Mouse (Mus musculus) midbrain, embryonic 16.5 days (tissue): ENCODE data around the gene Afap1. TPM values are rescaled to one million over a fixed set of nuclear protein-coding genes. Genes with fewer than 3 reads are reported as not detected.
A peak's percentile ranks its signal among the peaks of the same experiment; 100 is the strongest.

ENCODE experiments used
- ATAC-seq: fragments of 200-750 bp; cut with Nextera tagmentation; 2 replicates; pipeline ENCODE4 v1.8.0; 2017; ENCODE audit warnings: moderate TSS enrichment
- H3K27ac ChIP-seq: fragments of 300-500 bp; sonication (generic); 2 replicates; pipeline ENCODE4 v1.5.1; 2014; ENCODE audit warnings: mild to moderate bottlenecking, low read length, mixed read lengths
- H3K27me3 ChIP-seq: fragments of 300-500 bp; sonication (generic); 2 replicates; pipeline ENCODE4 v1.6.1; 2014; ENCODE audit warnings: low read depth, low read length, mixed read lengths; ENCODE audit not compliant: control insufficient read depth, insufficient read depth
- H3K36me3 ChIP-seq: fragments of 300-500 bp; sonication (generic); 2 replicates; pipeline ENCODE4 v1.6.1; 2014; ENCODE audit warnings: mild to moderate bottlenecking, low read length, moderate library complexity, mixed read lengths; ENCODE audit not compliant: control insufficient read depth, insufficient read depth
- H3K4me1 ChIP-seq: fragments of 300-500 bp; sonication (generic); 2 replicates; pipeline ENCODE4 v1.6.1; 2014; ENCODE audit warnings: mild to moderate bottlenecking, low read length, mixed read lengths; ENCODE audit not compliant: control insufficient read depth, insufficient read depth
- H3K4me2 ChIP-seq: fragments of 300-500 bp; sonication (generic); 2 replicates; pipeline ENCODE4 v1.6.1; 2014; ENCODE audit warnings: mild to moderate bottlenecking, low read length, mixed read lengths
- H3K4me3 ChIP-seq: fragments of 300-500 bp; sonication (generic); 2 replicates; pipeline ENCODE4 v1.5.1; 2014; ENCODE audit warnings: low read depth, mild to moderate bottlenecking, low read length, moderate library complexity, mixed read lengths
- H3K9ac ChIP-seq: fragments of 300-500 bp; sonication (generic); 2 replicates; pipeline ENCODE4 v1.6.1; 2014; ENCODE audit warnings: low read depth, low read length, mixed read lengths
- H3K9me3 ChIP-seq: fragments of 300-500 bp; sonication (generic); replicated peaks from 2 replicates; pipeline ENCODE4 v1.6.1; 2014; ENCODE audit warnings: mild to moderate bottlenecking, low read length, mixed read lengths; ENCODE audit not compliant: control insufficient read depth, poor library complexity, severe bottlenecking
- whole genome bisulfite sequencing: fragments of 180-500 bp; shearing (Covaris S2); extraction: QIAGEN DNeasy Blood & Tissue Kit; methylation state at CpG from one replicate; pipeline ENCODE4 v1.1.7; 2014; 5-methylcytosine and 5-hydroxymethylcytosine counted together
- polyA plus RNA-seq: library from polyadenylated mRNA; unstranded; fragments of >200 nt; fragmentation: Nextera tagmentation; extraction: Ambion mirVana; gene quantifications from 2 replicates; pipeline ENCODE4 v1.2.1, GENCODE M21; 2015

The Afap1 gene
- polyA plus RNA-seq, 1 experiment from 2014 or later, result 61.2 TPM

DNA sequence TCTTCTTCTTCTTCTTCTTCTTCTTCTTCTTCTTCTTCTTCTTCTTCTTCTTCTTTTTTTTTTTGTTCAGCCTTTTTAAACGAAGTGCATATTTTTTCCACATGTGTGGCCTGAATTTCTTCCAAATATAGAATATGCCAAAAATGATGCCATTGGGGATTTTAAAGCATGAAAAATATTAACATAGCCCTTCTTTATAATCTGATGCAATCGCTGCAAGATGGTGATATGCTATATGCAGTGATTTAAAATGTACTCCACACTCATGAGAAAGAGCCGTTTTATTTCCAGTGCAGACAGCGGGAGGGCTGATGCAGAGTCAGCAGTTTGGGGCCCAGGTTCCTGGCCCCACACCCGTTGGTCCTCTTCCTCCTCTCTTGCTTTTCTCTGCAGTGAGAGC is 55.9 kb downstream of the Afap1 start:
- Histone ChIP-seq H3K4me3 (no peak overlapping the region), H3K27ac (no peak overlapping the region), H3K4me2 (no peak overlapping the region), H3K36me3 (peaks cover 33% of the 10 kb centered on the region), H3K27me3 (no peaks in the 10 kb centered on the region), H3K9me3 (no peaks in the 10 kb centered on the region), H3K9ac (no peak overlapping the region), H3K4me1 (no peaks in the 10 kb centered on the region)
- ATAC-seq, result no peak
- 83% methylated on average over 5 of the region's 5 CpGs for WGBS

DNA sequence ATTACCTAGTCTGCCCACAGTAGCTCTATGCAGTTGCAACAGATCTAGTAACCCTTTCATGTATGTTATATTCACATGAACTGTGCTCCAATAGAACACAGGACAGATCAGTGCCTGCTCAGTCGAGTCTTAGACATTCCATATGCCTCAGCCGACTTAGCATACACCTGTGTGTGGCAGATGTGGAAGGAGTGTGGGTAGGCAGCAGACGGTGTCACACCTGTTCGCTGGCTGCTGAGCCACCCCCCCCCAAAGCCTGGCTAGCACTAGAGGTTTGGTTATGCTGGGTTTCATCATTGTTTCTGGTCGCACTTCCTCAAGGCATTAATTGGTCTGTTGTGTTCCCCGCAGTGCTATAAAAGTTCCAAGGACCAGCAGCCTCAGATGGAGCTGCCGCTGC is 57.4 kb downstream of the Afap1 start:
- H3K4me1 ChIP-seq, result no peaks in the 10 kb centered on the region
- H3K4me3 ChIP-seq, result no peak overlapping the region
- ATAC-seq, result no peak
- peaks cover 35% of the 10 kb centered on the region for H3K36me3 ChIP-seq
- H3K9me3 ChIP-seq, result no peaks in the 10 kb centered on the region
- H3K27me3 ChIP-seq, result no peaks in the 10 kb centered on the region
- H3K27ac ChIP-seq, result no peak overlapping the region
- 91% methylated on average over 7 of the region's 7 CpGs for WGBS
- no peak overlapping the region for H3K9ac ChIP-seq
- H3K4me2 ChIP-seq, result no peak overlapping the region

DNA sequence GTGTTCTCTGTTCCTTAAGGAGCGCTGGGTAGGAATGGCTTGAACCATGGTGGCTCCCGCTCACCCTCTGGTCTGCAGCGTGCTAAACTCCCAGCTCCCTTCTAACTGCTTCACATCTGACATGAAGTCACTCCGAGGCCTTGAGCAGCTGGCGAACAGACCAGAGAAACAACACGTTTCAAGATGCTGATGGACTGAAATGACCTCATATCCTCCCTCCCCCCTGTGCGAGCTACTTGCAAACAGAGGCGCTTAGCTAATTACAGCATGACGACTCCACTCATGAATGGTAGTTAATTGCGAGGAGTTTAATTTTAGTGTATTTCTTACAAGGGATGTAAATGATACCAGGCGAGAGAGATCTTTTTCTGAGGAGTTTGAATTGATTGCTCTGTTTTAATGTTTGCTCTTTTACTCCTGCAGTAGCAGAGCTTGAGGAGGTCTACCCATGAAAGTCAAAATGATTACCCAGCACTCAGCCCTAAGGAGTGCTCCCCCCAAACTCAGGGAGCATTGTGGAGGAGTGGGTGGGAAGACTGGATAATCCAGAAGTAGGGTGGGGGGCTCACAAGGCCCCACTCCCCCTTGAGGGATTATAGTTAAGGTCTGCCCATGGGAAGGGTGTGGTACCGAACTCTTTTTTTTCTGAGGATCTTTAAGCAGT is 61.1 kb downstream of the Afap1 start:
- Histone ChIP-seq H3K27ac (no peak overlapping the region), H3K36me3 (peaks cover 29% of the 10 kb centered on the region), H3K4me2 (no peak overlapping the region), H3K9me3 (no peaks in the 10 kb centered on the region), H3K9ac (no peak overlapping the region), H3K4me1 (no peaks in the 10 kb centered on the region), H3K27me3 (no peaks in the 10 kb centered on the region), H3K4me3 (no peak overlapping the region)
- WGBS, result 70% methylated on average over 12 of the region's 12 CpGs
- no peak for ATAC-seq

DNA sequence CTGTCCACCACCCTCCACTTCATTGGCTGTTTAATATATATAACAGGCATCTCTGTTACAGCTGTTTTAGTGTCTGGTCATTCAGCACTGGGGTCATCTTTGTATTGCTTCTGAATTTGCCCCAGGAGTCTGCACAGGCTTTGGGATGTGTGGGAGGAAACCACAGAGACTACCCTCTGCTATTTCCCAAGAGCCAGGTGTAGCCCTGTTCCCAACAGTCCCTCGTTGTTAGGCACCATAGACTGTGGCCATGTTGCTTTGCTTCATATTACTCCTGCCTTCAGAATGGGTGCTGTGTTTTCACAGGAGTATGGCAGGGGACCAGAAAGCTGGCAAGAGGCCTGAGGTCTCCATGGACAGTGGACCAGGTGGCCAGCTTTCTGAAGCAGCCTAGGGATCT is 63.1 kb downstream of the Afap1 start:
- H3K36me3 ChIP-seq, result peaks cover 17% of the 10 kb centered on the region
- H3K27me3 ChIP-seq, result no peaks in the 10 kb centered on the region
- no peak overlapping the region for H3K9ac ChIP-seq
- no peaks in the 10 kb centered on the region for H3K4me1 ChIP-seq
- H3K4me2 ChIP-seq, result no peak overlapping the region
- H3K27ac ChIP-seq, result no peak overlapping the region
- no peak for ATAC-seq
- no peaks in the 10 kb centered on the region for H3K9me3 ChIP-seq
- no peak overlapping the region for H3K4me3 ChIP-seq
- 94% methylated on average over 1 of the region's 1 CpGs for WGBS

DNA sequence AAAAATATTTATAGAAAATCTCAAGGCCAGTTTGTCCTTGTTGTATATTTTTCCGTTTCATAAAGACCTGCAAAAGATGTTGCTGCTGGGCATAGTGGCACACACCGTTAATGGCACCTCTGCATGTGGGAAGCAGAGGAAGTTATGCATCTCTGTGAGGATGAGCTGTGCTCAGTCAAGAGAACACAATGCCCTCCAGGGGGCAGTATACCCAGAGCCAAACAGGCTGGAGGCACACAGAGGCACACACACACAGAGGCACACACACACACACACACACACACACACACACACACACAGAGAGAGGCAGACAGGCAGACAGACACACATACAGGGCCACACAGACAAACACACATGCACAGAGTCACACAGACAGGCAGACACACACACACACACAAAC is 65.6 kb downstream of the Afap1 start:
- Histone ChIP-seq H3K9ac (no peak overlapping the region), H3K27ac (no peak overlapping the region), H3K36me3 (peaks cover 7% of the 10 kb centered on the region), H3K4me1 (no peaks in the 10 kb centered on the region), H3K4me3 (no peak overlapping the region), H3K9me3 (no peaks in the 10 kb centered on the region), H3K4me2 (no peak overlapping the region), H3K27me3 (no peaks in the 10 kb centered on the region)
- ATAC-seq, result no peak
- WGBS, result 74% methylated on average over 2 of the region's 2 CpGs

DNA sequence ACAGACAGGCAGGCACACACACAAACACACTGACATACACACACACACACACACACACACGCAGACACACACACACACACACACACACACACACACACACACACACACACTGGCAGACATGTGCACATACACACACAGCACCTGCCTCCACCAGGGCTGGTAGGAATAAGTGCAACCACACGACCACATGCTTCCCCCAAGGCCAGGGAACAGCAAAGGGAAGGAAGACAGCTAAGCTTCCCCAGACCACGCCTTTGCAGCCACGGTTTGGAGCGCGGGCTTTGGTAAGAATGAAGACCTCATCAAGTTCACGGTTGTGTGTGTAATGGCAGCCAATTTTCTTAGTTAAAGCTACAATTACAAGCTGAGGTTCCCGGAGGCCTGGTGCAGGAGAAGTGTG is 67.0 kb downstream of the Afap1 start:
- whole genome bisulfite sequencing, result 74% methylated on average over 8 of the region's 8 CpGs
- peaks cover 7% of the 10 kb centered on the region for H3K36me3 ChIP-seq

DNA sequence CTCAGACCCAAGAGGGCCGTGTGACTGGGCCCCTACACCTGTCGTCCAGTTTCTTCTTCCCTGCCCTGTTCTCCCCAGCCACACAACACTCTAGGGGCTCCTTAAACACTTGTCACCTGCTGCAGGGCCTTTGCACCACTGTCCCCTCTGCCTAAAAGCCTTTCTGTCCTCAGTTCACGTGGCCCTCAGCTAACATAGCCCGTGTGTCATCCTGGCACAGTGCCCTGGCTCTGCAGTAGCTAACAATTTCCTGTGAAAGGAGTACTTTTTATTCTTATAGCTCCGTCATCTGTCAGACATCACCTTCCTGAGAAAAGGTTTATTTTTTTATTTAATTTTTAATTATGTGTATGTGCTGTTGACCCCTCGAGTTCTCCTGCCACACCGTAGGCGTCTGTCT is 68.2 kb downstream of the Afap1 start:
- H3K27ac ChIP-seq, result no peak overlapping the region
- WGBS, result 72% methylated on average over 8 of the region's 8 CpGs
- no peak overlapping the region for H3K9ac ChIP-seq

More for the DNA sequence above, 67.0 kb downstream of the Afap1 start:
- no peak for ATAC-seq
- Histone ChIP-seq H3K4me2 (no peak overlapping the region), H3K4me1 (no peaks in the 10 kb centered on the region), H3K27ac (no peak overlapping the region), H3K9ac (no peak overlapping the region), H3K9me3 (no peaks in the 10 kb centered on the region), H3K4me3 (no peak overlapping the region), H3K27me3 (no peaks in the 10 kb centered on the region)

DNA sequence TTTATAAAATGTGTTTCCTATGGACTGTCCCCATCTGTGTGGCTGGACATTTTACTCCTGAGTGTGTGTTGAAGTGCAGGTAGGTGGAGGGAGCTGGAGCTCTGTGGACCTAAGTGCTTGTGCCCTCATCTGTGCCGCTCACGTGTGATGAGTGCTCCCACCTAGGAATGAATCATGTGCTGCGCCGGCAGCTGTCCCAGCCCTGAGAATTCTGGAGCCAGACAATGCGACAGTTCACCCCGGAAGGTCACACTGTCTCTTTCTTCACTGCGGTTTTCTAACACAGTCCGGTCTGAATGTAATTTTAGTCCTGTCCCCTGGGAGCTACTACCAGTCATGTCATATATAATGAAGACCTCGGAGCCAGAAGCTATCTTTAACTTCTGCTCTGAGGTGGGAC is 70.5 kb downstream of the Afap1 start:
- no peak overlapping the region for H3K4me3 ChIP-seq
- H3K4me1 ChIP-seq, result no peaks in the 10 kb centered on the region
- H3K27ac ChIP-seq, result no peak overlapping the region
- H3K9me3 ChIP-seq, result no peaks in the 10 kb centered on the region
- no peaks in the 10 kb centered on the region for H3K27me3 ChIP-seq
- ATAC-seq, result 0 out of 2 replicates have a peak, but pooled peaks have one; percentile 21
- H3K36me3 ChIP-seq, result peaks cover 16% of the 10 kb centered on the region
- no peak overlapping the region for H3K4me2 ChIP-seq
- H3K9ac ChIP-seq, result no peak overlapping the region
- WGBS, result 86% methylated on average over 9 of the region's 9 CpGs

More for the DNA sequence above, 68.2 kb downstream of the Afap1 start:
- H3K4me1 ChIP-seq, result no peaks in the 10 kb centered on the region
- H3K4me3 ChIP-seq, result no peak overlapping the region
- no peak for ATAC-seq
- H3K9me3 ChIP-seq, result no peaks in the 10 kb centered on the region
- H3K4me2 ChIP-seq, result no peak overlapping the region
- H3K27me3 ChIP-seq, result no peaks in the 10 kb centered on the region
- H3K36me3 ChIP-seq, result peaks cover 11% of the 10 kb centered on the region

DNA sequence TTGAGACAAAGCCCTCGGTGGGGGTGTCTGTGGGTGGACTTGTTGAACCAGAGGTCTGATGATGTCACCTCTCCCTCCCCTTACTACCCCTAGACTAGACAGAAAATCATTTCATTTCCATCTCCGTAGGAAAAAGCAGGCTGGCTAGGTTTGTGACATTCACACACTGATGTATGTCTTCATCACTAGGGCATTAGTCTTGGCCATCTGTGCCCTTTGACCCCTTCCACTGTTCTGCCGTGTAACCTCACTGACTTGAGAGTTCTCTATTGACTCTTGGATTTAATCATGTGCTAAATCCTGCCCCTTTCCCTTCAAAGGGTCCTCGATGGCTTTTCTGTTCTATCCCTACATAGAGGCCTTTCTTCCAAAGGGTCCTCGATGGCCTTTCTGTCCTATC is 71.9 kb downstream of the Afap1 start:
- Histone ChIP-seq H3K27me3 (no peaks in the 10 kb centered on the region), H3K36me3 (peaks cover 21% of the 10 kb centered on the region), H3K9ac (no peak overlapping the region), H3K4me1 (no peaks in the 10 kb centered on the region), H3K4me2 (no peak overlapping the region), H3K9me3 (no peaks in the 10 kb centered on the region), H3K27ac (no peak overlapping the region), H3K4me3 (no peak overlapping the region)
- WGBS, result 27% methylated on average over 5 of the region's 5 CpGs
- ATAC-seq, result no peak
